Mouse (Mus musculus) liver, adult (tissue): ENCODE measurements around the gene Gpi1.

ENCODE experiments used
- GATA4 ChIP-seq: IDR thresholded peaks from 2 replicates; pipeline ENCODE4 v1.6.1; 2014; ENCODE audit warnings: mild to moderate bottlenecking, low read length; ENCODE audit not compliant: insufficient replicate concordance

The Gpi1 gene

DNA sequence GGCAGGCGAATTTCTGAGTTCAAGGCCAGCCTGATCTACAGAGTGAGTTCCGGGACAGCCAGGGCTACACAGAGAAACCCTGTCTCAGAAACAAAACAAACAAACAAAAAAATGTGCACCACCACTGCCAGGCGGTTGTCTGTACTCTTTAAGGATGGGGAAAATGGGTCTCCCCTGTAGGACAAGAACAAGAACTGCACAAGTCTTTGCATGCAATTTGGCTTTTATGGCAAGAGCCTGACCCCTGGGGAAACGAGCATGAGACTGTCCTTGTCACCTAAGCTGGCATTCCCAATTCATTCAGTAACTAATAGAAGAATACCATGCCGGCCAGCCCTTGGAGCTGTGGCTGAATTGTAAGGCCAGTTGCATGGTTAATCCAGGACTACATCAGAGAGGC lies 5.5 kb upstream of the Gpi1 start:
- TF ChIP-seq GATA4 = no peak

DNA sequence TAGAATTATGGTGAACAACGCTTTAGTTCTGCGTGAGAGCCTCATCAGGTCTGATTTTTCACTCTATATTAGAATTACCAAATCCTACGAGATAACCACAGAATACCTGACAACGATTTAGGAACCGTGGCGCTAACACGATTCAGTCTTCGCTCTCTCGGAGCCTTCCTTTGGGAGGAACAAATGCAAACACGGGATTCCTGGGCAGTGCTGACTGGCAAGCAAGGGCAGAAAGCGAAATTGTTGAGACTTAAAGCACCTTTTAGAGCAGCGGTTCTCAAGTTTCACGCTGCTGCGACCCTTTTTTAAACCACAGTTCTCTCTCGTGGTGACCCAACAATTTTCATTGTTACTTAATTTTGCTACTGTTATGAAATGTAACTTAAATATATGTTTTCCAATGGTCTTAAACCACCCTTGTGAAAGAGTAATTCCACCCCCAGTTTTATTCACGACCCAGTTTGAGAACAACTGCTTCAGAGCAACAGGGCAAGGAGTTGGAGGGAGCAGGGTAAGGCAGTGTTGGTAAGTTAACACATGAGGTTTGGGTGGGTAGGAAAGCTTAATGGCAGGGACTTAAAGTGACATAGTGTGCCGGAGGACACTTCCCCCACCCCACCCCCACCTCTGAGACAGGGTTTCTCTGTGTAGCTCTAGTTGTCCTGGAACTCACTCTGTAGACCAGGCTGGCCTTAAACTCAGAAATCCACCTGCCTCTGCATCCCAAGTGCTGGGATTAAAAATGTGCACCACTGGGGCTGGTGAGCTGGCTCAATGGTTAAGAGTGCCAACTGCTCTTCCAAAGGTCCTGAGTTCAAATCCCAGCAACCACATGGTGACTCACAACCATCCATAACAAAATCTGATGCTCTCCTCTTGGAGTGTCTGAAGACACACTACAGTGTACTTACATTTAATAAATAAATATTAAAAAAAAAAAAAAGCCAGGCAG lies 4.8 kb upstream of the Gpi1 start:
- no peak for TF ChIP-seq GATA4

DNA sequence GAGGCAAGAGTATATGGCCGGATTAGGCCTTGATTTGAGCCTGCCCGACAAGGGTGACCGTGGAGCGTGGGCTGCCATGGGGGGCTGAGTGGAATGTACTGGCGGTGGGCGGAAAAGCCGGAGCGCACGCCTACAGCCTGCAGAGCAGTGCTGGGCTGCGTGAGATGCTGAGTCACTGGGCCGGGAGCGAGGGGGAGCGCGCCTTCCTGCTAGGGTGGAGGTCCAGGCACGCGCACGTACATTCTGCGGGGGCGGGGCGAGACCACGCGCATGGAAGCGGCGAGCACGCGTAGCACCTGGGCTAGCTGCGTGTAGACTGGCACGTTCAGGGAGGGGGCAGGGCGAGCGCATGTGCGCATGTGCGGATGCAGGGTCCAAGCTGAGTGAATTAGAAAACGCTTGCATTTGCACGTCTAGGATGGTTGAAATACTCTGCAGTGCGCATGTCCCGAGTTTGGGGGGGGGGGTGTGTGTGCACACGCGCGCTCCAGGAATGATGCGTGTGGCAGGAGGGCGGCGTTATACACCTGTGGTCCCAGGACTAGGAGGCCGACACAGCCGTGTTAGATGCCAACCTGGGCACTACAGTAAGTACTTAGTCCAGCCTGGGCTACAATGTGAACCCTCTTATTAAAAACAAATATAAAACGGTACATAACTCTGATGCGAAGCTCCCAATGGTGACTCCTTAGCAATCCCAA lies 3.9 kb upstream of the Gpi1 start:
- no peak for TF ChIP-seq GATA4

DNA sequence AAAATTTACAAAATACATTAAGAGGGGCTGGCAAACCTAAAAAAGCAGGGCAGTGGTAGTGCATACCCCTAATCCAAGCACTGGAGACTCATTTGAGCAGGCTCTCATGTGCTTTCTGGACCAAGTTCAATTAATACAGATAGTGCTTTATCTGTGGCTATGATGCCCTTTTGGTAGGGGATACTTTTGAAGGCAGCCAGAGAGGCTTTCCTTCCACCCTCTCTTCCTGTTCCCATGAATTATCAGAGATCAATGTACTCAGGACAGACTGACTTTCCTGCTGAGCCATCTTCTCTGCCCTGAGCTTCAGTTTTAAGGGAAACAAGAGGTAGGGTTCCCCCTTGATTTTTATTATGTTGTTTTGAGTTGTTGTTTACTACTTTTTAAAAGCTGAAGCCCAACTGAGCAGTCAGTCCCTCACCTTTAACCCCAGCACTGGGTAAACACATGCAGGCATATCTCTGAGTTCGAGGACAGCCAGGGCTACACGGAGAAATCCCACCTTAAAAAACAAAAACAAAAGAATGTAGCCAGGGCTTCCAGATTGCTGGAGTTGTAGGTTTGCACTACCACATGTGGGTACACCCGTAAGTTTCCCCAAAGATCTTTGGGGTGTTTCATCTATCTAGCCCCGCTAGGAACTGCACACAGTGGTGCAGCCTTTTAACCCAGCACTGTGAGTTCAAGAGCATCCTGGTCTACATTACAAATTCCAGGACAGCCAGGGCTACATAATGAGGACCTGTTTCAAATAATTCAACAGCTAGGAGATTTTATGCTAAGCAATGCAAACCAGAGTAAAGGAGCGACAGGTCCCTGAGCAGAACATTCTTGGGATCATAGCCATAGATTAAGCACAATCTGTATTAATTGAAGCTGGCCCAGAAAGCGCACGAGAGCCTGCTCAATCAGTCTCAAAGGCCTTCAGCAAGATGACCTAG lies 2.9 kb upstream of the Gpi1 start:
- TF ChIP-seq GATA4 = peak; percentile 80; the same call in 1 of the 2 replicates

DNA sequence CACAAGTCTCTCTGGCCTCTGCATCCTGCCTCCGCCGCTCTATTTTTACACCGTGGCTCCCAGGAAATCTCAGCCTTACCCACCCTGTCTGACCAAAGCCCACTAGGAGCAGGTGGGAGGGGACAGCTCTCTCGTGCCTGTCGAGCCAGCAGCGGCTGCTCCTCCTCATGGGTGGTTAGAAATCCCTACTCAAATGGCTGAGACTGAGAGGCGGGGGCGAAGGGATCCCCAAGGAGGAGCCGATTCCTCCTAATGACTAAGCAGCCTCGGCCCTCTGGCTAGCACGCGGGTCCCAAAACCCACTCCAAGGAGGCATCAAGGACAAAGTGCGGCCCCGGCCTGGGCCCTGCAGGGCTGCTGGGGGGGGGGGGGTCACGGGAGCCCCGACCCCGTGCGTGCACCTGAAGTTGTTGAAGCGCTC lies 435 bp downstream of the Gpi1 start:
- no peak for TF ChIP-seq GATA4

DNA sequence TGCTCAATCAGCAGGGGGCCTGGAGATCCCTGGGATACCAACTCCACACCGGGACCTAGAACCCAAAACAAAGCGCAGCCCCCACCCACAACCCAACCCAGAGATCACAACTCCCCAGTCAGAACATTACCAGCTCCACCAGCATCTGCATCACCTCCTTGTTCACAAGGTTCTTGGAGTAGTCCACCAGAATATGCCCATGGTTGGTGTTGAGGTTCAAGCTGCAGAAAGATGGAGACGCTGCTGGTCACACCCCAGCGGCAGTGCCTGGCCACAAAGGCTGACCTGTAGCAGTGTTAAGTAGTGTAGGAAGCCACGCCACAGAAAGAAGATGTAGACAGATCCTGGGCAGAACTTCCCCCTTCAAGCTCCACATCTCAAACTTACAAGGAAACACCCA lies 983 bp downstream of the Gpi1 start:
- TF ChIP-seq GATA4 = no peak

DNA sequence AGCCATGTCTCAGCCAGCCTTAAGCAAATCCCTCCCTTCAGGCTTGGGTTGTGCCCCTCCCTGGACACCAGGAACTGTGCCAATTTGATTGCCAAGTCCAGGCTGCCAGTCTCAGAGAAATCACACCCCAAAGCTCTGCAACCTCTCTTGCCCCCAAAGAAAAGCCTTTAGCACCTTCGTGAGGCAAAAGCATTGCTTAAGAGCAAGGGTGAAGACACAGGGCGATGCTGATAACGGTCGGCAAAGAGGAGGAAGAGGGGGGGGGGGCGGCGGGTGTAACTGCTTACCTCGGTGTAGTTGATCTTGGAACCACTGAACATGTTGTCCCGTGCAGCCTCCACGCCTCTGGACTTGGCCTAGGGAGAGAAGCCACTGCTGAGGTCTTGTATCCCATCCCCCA lies 1.5 kb downstream of the Gpi1 start:
- no peak for TF ChIP-seq GATA4

DNA sequence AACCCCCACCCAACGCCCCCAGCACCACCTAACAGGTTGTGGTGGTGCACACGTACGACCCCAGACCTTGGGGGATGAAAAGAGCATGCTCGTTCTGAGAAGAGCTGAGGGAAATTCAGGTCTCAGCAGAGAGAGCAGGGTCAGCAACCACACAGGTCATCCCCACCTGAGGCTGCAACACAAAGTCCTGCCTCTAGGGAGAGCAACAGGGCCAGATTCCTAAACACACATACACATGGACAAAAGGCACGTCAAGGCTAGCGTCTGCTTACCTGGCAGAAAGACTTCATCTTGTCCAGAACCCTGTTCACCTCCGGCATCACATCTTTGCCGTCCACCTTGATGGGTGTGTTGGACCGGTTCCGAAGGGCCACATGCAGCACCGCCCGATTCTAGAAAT lies 3.3 kb downstream of the Gpi1 start:
- TF ChIP-seq GATA4 = no peak

DNA sequence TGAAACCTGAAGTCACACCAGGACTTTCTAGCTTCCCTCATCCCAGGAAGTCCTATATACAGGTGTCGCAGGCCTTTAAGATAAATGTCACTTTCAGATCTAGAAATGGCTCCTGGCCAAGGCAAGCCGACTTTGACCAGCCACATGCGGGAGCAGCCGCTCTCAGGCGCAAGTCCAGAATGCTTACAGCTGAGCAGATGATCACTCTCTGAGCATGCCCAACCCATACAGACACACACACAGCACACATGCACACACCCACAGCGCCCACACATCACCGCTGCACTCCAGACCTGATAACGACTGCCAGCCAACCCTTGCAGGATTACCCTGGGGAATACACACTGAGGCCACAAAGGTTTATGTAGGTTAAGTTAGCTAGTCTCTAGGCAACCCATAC lies 4.0 kb downstream of the Gpi1 start:
- TF ChIP-seq GATA4 = no peak

DNA sequence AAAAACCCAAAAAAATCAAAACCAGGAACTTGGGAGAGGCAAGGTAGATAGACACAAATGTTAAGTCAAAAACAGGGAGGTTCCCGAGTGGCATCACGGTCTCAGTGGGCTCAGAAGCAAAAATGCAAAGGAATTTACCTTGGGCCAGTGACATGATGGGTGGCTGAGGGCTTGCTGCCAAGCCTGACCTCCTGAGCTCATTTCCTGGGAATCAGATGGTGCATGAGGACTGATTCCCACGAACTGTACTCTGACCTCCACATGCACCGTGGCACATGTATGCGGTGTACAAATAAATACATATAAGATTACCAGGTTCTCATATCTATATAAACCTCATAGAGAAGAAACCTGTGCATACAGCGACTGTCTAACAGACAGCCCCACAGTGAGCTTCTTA lies 5.8 kb downstream of the Gpi1 start:
- TF ChIP-seq GATA4 = no peak

DNA sequence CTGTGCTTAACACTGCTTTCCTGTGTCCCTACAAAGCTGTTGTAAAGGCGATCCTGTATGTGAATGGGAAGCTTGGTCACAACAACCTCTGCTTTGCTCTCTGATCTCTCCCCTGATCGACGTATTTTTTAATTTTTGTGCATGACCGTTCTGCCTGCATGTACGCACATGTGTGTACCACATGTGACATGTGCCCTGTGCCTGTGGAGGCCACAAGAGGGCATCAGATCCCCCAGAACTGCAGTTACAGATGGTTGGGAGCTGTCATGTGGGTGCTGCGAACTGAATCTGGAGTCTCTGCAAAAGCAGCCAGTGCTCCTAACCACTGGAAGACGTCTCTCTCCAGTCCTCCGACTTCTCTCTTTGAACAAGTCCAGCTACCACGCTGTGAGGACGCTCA lies 7.8 kb downstream of the Gpi1 start:
- TF ChIP-seq GATA4 = no peak

DNA sequence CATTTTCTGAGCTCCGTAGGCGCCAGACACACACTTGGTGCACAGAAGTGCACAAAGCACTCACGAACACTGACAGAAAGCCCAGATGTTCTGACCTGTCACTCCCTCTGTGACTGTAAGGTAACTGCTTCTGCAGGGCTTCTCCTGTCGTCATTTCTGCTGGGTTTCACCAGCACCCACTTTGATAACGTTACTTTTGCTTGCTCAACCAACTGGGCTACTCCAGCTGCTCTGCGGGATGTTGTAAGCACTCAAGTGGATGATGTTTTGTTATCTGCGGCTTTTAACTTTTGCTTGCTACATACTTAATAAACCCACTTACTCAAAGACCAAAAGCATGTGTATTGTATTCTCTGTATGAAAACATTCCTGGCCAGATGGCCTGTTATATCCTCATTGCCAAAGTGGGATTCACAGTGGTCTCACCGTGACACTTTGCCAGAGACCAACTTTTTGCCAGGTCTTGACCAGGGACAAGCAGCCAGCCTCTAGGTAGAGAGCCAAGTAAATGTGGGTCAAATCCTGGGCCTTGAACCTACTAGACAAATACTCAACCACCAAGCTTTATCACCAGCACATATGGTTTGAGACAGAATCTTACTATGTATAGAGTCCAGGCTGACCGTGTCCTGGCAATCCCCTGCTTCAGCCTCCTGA lies 8.4 kb downstream of the Gpi1 start:
- TF ChIP-seq GATA4 = no peak

DNA sequence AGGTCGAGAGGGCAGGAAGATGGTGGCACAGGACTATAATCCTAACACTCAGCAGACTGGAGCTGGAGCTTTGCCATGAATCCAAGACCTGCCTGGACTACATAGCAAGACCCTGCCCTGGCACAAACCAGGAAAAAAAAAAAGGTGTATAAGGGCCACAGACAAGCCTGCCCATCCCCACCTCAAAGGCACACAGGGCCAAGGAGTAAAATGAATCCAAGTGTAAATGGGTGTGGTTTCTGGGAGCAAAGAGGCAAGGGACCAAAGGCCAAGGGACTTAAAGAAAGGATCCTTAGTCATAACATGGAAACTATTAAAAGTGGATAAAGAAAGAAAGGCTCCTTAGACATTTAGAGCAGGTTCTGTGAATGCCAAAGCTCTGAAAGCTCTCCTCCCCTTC lies 11.6 kb downstream of the Gpi1 start:
- no peak for TF ChIP-seq GATA4

DNA sequence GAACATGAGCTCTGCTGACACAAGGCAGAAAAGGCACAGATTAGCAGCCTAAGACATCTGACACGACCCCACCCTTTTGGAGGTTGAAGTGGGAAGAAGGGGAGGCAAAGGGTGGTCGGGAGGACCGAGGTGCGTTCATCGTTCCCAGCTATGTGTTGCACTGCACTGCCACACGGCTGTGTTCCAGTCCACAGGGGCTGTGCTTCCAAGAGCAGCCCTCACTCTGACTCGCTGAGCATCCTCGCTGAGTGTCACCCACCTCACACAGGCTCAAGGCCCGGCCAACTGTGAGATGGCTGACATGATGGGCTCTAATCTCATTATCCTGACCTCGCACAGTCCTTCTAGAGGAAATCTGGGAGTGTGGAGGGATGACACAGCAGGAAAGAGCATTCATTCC lies 13.7 kb downstream of the Gpi1 start:
- no peak for TF ChIP-seq GATA4

DNA sequence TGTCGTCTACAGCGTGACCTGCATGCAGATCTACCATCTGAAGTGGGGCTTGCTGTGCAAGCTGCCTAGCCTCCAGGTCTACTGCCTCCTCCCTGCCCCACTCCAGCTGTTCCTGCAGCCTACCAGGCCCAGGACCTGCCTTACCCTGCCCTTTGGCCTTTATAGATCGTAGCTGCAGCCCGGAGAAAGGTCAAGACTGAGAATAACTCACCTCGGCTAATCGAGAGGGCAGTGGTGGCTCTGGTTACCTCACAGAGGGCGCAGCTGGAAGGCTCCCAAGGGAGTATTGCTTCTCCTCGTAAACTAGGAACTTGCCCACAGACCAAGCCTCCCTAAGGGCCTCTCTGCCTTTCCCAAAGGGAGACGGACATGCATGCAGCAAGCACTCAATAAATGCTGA lies 14.7 kb downstream of the Gpi1 start:
- TF ChIP-seq GATA4 = no peak
